Mouse (Mus musculus): ENCODE measurements around the gene Hoxc12.

Gene Hoxc12

DNA sequence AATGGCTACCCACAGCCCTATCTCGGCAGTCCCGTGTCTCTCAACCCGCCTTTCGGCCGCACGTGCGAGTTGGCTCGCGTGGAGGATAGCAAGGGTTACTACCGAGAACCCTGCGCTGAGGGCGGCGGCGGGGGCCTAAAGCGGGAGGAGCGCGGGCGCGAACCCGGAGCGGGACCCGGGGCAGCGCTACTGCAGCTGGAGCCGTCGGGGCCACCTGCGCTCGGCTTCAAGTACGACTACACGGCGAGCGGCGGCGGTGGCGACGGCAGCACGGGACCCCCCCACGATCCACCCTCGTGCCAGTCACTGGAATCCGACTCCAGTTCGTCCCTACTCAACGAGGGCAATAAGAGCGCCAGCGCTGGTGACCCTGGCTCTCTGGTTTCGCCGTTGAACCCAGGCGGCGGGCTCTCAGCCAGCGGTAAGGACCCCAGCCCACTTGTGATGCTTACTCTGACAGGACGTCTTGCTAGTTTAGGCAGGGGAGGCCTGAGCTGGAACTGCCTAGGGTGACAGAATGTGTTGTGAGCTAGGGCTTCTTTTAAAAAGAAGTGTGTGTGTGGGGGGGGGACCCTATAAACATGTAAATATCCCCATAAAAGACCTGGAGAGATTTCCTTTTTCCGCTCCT lies 594 bp downstream of the Hoxc12 start:
- DNase-seq (ENCODE audit: low spot score) = no peak

DNA sequence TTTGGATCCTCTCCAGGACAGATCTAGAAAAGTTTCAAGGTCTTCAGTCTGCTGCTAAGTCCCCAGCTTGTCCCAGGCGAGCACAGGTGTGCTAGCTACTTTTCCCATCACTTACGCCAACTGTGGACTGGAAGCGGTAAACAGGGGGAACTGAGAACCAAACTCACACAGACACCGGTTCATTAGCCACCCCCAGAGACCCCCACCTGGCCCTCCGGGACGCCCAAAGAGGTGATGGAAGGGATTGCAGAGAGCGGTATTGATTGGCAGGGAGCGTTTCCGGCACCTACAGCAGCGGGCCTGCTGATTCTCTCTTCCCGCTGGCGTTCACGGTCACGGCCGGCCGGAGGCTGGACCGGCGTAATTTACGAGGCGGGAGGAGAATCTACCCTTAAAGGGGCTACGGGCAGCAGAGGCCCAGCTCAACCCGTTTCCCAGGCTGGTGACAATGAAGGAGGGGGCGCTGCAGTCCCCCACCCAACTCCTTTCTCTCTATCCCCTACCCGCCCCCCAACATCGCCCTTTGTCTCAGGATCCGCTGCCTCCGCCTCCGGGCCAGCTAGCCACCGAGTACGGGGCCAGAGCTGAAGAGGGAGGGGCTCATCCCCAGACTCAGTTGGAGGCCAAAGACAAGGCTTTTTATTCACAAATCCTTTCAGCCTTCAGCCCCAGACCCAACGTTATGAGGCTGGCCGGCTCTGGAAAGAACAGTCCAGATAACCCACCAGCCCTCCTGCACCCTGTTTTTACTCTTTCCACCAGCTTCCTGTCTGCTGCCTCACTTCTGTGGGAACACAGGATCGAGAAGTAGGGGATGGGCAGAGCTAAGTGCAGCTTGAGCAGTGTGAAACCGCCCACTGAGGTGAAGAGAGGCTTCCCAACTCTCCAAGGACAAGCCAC lies 2.9 kb downstream of the Hoxc12 start:
- DNase-seq (ENCODE audit: low spot score) = no peak

DNA sequence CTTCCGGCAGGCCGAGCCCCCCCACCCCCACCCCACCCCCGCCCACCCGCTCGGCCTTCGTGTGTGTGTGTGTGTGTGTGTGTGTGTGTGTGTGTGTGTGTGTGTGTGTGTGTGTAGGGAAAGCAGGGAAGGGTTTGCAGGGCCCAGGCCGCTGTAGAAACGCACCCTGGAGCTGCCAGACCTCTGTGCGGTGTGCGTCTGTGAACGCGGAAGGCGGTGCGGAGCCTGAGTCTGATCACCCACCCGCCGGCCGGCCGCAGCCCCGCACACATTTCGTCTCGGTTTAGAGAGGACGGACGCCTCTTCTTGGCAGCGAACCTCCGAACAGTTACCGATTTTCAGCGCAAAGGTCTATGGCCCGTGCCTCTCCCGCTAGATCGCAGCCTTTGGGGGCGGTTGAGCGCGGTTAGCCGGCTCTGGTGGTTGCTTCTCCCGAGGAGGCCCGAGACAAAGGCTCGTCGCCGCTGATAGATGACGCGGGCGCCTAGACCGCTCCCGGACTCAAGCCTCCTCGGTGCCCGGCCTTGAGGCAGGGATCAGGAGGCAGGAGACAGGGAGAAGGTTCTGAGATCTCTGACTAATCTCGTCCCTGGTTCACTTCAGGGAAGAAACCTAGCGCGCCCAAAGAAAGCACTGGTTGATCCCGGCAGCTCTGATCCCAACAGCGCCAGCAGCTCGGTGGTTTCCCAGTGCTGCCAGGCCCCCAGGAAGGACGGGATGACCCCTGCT lies 6.3 kb downstream of the Hoxc12 start:
- DNase-seq (ENCODE audit: low spot score) = no peak

DNA sequence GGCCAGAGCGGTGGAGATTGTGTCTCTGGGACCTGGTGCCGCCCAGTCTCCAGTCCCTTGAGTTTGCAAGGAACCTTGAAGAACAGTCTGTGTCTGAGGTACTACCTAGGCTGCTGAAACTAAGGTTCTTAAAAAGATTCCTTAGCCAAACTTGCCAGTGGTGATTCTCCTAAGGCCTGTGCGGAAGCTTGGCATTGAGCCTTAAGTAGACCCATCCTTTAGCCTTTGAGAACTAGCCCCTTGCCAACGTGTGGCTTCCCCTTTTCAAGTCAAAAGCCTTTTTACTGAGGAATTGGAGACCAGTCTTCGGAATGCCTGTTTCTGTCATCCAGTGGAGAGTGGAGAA lies 6.9 kb downstream of the Hoxc12 start:
- no peak for DNase-seq (ENCODE audit: low spot score)

DNA sequence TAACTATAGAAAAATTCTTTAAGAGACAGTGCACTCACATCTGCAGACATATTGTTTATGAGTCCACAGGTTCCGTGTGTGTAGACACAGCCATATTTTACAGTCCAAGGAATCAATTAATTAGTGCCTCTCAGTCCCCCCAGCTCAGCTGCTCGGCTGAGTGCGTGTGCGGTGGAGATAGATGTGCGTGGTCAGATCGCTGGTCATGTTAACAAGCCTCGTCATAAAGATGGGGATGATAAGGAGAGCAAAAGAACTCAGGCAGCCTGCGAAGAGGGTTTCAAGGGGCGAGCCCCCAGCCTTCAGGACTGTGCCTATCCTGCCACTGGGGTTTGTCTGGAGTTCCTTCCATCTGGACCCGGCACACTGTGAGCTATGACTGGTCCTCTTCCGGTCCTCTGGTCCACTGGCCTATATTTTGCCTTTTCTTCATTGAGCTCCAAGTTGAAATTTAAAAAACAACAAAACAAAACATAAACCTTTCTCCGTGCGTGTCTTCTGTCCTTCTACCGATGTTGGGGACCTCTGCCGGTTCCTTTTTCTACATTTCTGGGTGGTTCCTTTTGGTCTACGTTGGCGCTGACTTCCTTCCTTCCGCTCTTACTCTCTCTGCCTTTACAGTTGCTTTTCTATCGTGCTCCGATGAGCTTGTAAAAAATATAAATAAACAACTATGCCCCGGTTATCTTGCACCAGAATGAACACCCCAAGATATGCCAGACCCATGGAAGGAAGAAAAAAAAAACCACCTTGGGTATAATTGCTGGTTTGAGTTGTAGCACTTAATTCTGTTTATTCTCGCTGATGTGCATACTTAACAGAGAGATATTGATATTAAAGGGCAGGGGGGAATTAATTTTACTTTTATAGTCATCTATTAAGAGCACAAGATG lies 8.9 kb downstream of the Hoxc12 start:
- DNase-seq (ENCODE audit: low spot score) = no peak

DNA sequence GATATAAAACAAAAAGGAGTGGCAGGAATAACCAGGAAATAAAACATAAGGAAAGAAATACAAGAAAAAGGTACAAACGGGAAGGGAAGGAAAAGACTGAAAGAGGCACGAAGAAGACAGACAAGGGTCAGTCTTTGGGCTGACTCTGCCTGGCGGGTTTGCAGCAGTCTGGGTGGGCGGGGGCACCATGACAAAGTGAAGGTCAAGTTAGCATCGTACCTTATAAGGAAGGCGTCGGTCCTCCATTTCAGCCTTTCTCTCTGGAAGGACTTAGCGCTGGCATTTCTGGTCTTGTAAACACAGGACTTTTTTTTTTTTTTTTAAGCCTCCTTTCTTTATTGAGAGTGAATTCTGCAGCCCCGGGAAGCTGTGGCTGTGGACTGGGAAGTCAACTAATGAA lies 10.7 kb downstream of the Hoxc12 start:
- no peak for DNase-seq (ENCODE audit: low spot score)

DNA sequence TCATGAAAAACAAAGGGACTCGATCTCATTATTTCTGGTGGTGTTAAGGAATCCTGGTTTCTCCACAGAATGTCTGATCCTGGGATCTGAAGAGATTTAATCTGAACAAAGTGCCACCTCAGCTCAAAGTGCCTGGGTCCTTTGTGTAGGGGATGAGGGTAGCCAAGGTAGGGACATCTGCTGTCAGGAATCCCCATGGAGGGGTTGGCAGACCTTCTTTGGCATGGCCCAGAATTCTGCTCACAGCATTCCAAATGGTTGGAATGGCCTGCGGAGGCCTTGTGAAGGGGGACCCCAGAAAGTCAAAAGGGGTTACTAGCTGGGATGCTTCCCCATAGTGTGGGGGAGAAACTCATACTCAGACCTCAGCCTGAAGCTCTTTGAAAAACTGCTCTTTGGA lies 12.3 kb downstream of the Hoxc12 start:
- DNase-seq (ENCODE audit: low spot score) = no peak

DNA sequence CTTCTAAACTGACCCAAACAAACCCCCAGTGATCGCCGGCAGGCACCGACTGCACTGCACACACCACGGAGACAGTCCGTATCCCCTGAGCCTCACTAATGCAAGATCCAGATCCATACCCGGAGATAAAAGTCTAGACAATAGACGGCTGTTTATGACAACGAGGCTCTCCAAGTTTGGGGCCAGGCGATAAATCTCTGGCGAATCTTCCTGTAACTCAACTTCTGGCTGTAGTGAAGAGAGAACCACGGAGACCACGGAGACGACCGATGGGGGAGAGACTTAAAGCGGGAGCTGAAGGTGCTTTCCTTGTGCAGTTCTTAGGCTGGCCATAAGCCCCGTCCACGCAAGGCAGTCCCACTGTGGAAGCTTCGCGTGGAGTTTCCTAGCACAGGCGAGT lies 13.1 kb downstream of the Hoxc12 start:
- no peak for DNase-seq (ENCODE audit: low spot score)

DNA sequence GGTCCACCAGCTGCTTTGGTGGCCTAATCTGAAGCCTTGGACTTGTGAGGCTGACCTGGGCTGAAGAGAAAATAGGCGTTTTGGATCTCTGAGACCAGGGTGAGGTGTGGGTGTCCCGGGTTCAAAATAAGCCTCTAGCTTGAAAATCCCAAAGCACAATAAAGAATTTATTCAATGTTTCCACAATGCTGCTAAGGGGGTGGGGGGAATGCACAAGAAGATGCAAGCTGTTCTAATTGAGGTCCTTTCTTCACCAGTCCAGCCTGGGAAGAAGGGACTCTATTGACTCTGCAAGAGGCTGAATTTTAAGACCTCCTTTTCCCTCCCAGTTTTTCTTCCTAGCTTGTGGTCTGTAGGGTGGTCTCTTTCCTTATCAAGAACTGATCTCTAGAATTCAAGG lies 14.3 kb downstream of the Hoxc12 start:
- DNase-seq (ENCODE audit: low spot score) = no peak

DNA sequence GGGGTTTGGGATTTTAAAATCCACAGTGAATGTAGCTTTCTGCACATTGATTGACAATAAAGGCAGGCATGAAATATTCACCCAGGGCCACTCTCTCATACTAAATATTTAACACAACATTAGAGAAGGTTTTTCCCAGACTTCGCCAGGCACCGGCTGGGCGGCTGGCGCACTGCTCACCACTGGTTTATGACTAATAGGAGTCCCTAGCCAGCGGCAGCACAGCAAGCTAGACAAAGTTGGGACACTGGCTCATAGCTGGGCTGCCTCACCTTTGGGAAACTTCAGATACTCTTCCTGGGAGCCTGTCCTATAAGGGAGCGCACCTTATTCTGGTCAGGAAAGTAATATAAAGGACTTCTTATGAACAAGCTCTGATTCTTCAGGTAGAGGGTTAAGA lies 17.0 kb downstream of the Hoxc12 start:
- DNase-seq (ENCODE audit: low spot score) = no peak

DNA sequence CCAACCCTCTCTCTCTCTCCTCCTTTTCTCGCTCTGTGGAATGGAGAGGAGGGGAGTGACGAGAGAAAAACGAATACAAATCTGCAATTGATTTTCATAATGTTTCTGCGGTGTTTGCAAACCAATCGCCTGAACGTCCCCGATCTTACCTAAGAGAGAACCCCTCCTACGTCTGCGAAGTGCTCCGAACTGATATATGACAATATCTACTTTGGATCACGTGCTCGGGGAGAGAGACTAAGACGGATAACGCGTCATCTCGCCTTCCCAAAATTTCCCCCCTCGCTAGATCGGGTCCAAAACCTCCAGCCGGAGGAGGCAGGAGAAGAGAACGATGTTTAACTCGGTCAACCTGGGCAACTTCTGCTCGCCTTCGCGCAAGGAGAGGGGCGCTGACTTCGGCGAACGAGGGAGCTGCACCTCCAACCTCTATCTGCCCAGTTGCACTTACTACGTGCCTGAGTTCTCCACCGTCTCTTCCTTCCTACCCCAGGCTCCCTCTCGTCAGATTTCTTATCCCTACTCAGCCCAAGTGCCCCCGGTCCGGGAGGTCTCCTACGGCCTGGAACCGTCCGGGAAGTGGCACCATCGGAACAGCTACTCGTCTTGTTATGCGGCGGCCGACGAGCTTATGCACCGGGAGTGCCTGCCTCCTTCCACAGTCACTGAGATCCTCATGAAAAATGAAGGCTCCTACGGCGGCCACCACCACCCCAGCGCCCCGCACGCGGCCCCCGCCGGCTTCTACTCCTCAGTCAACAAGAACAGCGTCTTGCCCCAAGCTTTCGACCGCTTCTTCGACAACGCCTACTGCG lies 17.8 kb downstream of the Hoxc12 start, which contains the start of gene Hoxc11:
TSS of gene Hoxc11 (plus strand) at position 236 of the 815 bp plus-strand sequence.
- no peak for DNase-seq (ENCODE audit: low spot score)

DNA sequence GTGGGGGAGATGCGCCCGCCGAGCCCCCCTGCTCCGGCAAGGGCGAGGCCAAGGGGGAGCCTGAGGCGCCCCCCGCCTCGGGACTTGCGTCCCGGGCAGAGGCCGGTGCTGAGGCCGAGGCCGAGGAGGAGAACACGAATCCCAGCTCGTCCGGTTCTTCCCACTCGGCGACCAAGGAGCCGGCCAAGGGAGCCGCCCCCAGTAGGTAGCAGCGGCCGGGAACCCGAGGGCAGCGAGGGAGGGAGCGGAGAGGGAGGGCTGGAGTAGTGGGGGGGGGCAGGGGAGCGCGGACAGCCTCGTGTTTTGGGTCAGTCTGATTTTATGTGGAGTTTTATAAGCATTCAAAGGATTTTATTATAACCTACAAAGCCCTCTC lies 18.4 kb downstream of the Hoxc12 start:
- DNase-seq (ENCODE audit: low spot score) = no peak

DNA sequence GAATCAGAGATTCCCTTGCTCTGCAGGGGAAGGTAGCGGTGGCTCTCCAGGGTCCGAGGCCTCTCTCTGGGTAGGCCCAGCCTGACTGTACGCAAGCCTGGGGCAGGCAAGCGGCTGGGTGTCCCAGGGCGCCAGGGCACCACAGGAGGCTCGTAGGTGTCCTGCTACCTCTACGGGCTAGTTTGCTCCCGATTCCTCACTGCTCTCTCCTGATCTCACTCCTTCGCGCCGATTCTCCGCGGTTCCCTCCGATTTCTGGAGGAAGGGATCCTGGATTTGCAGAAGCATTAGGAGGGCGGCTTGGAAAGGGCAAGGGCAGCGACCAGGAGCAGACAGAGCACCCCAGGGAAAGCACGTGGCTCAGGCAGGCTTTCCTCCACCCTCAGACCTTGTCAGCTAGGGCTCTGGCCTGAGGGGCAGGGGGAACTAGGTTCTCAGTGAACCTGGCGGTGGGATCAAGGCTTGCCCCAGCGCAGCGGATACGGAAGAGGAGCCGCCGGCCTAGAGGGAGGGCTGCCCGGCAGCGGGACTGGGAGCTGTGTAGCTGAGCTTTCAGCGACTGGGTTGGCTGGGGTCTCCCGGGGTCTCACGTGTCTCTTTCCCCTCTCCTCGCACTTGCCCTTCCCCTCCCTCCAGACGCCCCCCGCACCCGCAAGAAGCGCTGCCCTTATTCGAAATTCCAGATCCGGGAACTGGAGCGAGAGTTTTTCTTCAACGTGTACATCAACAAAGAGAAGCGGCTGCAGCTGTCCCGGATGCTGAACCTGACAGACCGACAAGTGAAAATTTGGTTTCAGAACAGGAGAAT lies 19.5 kb downstream of the Hoxc12 start:
- no peak for DNase-seq (ENCODE audit: low spot score)

DNA sequence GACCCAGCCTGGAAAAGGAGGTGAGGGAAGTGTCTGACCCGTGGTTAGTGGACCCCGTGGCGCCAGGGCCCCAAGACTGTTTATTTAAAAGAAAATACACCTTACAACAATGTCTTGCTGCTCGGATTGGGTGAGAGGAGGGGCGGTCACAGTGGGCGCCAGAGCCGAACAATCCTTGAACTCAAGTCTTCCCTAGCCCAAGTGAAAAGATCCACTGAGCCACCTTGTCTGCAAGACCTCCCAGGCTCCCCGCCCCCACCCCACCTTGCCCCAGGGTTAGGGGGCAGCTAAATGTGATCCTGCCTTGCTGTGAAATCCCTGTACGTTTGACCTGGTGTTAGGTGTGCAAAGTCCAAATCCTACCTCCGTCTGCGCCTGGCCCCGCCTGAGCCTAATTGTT lies 20.3 kb downstream of the Hoxc12 start:
- DNase-seq (ENCODE audit: low spot score) = no peak

DNA sequence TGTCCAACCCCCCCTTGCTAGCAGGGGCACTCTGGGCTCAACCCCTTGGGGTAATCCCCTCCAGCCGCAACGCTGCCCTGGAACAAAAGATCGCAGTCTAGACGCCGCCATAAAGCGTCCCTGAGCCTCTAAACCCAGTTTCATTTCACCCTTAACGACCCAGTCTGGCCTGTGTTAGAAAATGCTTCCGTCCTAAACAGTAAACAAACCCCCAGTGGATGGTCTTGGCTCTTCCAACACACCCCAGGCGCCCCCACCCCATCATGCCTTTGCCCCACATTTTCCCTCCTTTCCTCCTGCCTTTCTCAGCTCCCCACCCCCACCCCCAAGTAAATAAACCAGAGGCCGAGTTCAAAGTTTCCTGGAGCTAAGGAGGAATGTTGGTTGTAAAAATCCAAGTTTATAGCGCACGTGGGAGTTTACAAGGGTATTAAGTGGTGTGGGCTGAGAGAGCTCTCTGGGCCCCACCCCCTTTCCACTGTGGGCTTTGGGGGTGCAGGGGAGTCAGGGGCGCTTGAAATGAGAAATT lies 23.2 kb downstream of the Hoxc12 start:
- DNase-seq (ENCODE audit: low spot score) = no peak

DNA sequence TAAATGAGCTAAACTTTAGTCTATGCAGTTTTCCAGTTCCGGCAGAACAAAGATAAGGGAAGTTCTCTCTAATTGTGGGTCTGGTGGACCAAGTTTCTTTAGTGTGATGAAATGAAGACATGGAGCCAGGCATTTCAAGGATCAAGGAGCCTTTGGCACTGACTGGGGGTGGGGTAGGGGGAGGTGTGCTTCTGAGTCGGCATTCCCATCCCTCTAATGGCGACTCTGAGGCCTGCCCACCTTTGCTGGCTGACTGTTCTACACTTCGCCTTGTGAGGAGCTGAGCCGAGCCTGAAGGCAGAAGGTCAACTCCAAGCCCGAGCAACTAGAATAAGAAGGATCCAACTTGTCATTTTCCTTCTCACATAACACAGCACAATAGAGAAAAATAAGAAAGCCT lies 25.2 kb downstream of the Hoxc12 start:
- DNase-seq (ENCODE audit: low spot score) = no peak

DNA sequence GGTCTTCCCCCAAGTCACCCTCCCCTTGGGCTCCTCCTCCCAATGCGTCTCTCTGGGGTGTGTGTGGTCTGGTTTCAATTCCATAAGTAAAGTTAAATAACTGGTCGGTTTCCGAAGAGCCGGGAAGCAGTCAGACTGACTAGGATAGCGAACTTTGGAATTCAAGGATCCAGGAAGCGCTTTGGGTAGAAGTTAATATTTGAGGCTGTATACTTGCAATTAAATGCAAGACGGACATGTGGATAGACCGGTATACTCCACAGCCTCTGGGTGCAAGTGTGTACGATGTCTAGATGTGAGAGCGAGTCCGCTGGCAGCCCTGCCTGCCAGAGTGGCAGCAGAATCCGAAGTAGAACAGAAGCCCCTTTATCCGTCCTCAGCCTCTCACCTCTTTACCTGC lies 25.9 kb downstream of the Hoxc12 start:
- DNase-seq (ENCODE audit: low spot score) = no peak

DNA sequence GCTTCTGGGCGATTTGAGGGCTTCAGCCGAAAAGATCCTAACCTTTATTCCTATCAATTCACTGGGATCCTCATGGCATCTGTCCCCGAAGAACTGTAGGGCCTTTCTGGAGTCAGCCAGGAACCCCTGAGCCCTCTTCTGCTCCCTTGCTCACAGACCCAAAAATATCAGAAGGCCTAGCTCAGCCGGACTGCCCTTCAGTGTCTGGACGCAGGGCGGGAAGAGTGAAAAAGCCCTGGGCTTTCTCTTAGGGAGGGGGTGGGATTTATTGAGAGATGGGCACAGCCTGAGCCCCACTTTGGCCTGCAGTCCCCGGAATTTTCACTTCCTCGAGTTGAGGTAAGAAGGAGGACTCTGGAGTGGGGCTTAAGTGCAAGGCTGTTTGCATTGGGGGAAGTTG lies 26.7 kb downstream of the Hoxc12 start:
- DNase-seq (ENCODE audit: low spot score) = no peak

DNA sequence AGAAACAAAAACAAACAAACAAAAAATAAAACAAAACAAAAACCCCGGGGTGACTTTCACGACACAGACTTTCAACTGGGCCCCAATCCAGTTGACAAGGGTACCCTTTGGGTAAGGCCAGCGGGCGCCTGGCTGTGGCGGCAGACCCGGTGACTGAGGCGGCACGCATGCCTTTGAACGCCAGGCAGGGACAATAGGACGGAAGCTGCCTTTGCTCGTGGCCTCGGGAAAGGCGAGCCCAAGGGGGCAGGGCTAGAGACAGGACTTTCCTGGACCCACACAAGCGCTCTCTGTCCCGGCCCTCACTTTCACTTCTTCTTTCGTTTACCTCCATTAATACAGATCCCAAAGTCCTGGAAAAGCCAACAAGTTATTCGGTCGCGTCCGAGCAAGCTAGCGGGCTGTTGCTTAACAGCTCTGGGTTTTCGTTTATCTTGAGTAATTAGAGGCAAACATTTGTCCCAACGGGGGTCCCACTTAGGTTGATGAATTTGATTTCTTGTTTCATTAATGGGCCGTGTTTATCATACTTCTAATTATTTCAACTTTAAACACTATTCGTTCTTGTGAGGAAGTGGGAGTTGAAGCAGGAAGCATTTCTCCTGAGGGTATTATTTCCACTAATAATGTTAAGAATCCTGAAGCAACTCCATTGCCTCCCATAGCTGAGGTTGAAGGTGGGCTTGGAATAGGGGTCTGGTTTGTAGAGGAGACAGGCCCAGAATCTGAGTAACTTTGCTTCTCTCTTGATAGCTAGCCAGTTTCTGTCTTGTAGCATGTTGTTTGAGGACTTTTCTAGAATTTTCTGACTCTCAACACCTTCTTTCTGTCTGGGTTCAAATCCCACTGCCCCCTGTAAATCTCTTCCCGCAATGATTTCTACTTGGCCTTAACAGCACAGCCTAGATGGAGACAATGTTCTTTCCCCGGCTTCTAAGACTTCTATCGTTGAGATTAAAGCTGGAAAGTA lies 27.4 kb downstream of the Hoxc12 start:
- no peak for DNase-seq (ENCODE audit: low spot score)

Measured in c-Kit-positive CD71-positive TER-119-positive erythroid progenitor cells, embryonic 14.5 days (primary cell).